Mouse (Mus musculus): ENCODE results near the gene Ocm.
"Not testable (repeated sequence)": the region's sequence is repeated elsewhere in the genome, so short reads cannot be mapped to it uniquely, and the experiment has no call there.

DNA sequence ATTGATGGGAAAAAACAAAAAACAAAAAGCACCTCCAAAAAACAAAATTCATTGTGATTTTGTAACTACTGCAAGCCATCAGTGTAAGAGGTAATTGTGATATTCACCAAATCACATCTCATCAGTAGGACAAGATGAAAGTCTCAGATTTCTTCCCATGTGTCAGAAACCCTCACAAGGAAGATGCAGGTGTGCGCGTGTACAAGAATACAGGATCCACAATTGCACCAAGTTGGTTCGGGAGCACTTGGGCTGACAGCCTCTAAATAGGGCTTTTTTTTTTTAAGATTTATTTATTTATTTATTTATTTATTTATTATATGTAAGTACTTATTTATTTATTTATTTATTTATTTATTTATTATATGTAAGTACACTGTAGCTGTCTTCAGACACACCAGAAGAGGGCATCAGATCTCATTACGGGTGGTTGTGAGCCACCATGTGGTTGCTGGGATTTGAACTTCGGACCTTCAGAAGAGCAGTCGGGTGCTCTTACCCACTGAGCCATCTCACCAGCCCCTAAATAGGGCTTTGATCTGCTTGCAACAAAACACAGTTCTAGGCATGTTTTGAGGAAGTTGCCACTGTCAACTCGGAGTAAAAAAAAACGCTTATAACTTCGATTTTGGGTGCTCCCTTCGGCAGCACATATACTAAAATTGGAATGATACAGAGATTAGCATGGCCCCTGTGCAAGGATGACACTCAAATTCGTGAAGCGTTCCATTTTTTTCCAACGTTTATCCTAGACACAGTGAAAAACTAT is 12.9 kb downstream of the Ocm start:
- not testable (repeated sequence) for TF ChIP-seq CTCF (IDR thresholded peaks at IDR 0.05; ENCODE audit: borderline replicate concordance, insufficient read depth, low read depth, low read length); POLR2A (IDR thresholded peaks at IDR 0.05; ENCODE audit: borderline replicate concordance, insufficient read depth, low read length)

Measured in cerebellum, adult 2 months (tissue).